Mouse (Mus musculus): ENCODE data around the gene Ppat.
"Not testable (repeated sequence)": the region's sequence is repeated elsewhere in the genome, so short reads cannot be mapped to it uniquely, and the experiment has no call there.

The Ppat gene

GRCm38 (mm10) chr5:76951106-76952027 is at the start of gene Ppat, which contains the start of gene Paics:
Gene Ppat, minus strand, starts transcription at chr5:76951578.
Gene Paics, plus strand, starts transcription at chr5:76951307.
- DNase-seq = peak; percentile 96 to 98

GRCm38 (mm10) chr5:76998416-76998815 is 47.0 kb upstream of the Ppat start:
- DNase-seq = no peak

GRCm38 (mm10) chr5:76993174-76993814 is 41.9 kb upstream of the Ppat start:
- DNase-seq = no peak

- DNase-seq = no peak
Measured at GRCm38 (mm10) chr5:76990789-76991188, 39.4 kb upstream of the Ppat start.

GRCm38 (mm10) chr5:76984015-76984414 is 32.6 kb upstream of the Ppat start:
- DNase-seq = no peak

GRCm38 (mm10) chr5:76975736-76976135 is 24.4 kb upstream of the Ppat start:
- DNase-seq = no peak

- DNase-seq = peak; percentile 83 to 92
Measured at GRCm38 (mm10) chr5:76974554-76975285, 23.3 kb upstream of the Ppat start, which contains the start of gene Srp72. Gene Srp72, plus strand, starts transcription at chr5:76974683.

GRCm38 (mm10) chr5:76974207-76974553 is 22.8 kb upstream of the Ppat start:
- no peak for DNase-seq

- no peak for DNase-seq
Measured at GRCm38 (mm10) chr5:76973488-76973887, 22.1 kb upstream of the Ppat start.

- DNase-seq = not testable (repeated sequence)
Measured at GRCm38 (mm10) chr5:76971115-76971514, 19.7 kb upstream of the Ppat start.

- DNase-seq = no peak
Measured at GRCm38 (mm10) chr5:76969250-76969649, 17.9 kb upstream of the Ppat start.

GRCm38 (mm10) chr5:76964651-76965050 is 13.3 kb upstream of the Ppat start:
- no peak for DNase-seq

GRCm38 (mm10) chr5:76962545-76962944 is 11.2 kb upstream of the Ppat start:
- DNase-seq = no peak

GRCm38 (mm10) chr5:76959587-76959986 is 8.2 kb upstream of the Ppat start:
- DNase-seq = no peak

- DNase-seq = no peak
Measured at GRCm38 (mm10) chr5:76957954-76958353, 6.6 kb upstream of the Ppat start.

- no peak for DNase-seq
Measured at GRCm38 (mm10) chr5:76955474-76955873, 4.1 kb upstream of the Ppat start.

- DNase-seq = no peak
Measured at GRCm38 (mm10) chr5:76954271-76954900, 3.0 kb upstream of the Ppat start.

GRCm38 (mm10) chr5:76953794-76954193 is 2.4 kb upstream of the Ppat start:
- no peak for DNase-seq

GRCm38 (mm10) chr5:76952112-76953040 is 998 bp upstream of the Ppat start:
- DNase-seq = no peak

GRCm38 (mm10) chr5:76950343-76951105 is 854 bp downstream of the Ppat start:
- DNase-seq = no peak

- no peak for DNase-seq
Measured at GRCm38 (mm10) chr5:76947758-76948157, 3.6 kb downstream of the Ppat start.
